ENCODE assay signal across 10 mouse cellular contexts in the genomic region with DNA sequence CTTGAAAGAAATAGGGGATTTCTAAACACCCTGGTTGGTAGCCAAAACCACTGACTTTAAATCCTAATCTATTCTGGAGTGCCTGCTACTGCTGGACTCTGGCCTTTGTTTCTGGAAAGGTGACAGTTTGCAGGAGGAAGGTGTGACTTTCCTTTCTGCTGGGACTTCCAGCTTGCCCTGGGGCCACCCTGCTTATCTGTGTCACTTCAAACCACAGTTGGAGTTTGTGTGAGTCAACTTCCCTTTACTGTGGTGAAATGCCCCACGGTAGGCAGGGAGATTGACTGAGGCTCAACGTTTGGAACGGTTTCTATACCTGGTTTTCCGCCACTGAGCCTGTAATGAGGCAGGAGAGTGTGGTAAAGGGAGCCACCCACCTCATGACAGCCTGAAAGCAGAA. TPM values are rescaled to one million over a fixed set of nuclear protein-coding genes. Genes with fewer than 3 reads are reported as not detected.
DNase-seq lines count a peak whose midpoint lies in the region; ATAC-seq lines count a peak whose summit lies in the region.
"Had no signal": no experiment of that assay in that cellular context is flagged by ENCODE, and none has a peak within 500 bp of the region (broad histone marks: within the 10 kb centered on the region; RNA-seq: fewer than 3 reads in every experiment).

No protein-coding gene starts in this region.

- 0 out of 2 replicates have a peak, but pooled peaks have one; percentile 7 for ATAC-seq in erythroblast, adult 5-6 weeks (replicated peaks; ENCODE audit: low FRiP score, poor library complexity, severe bottlenecking)
- peak; percentile 70 for ATAC-seq in liver, embryonic 16.5 days (ENCODE audit: low read depth)

- H3K4me2 ChIP-seq in liver, embryonic 16.5 days (ENCODE audit: low read depth, low read length), result peak overlapping the region; percentile 11; the same call in 1 of the 2 replicates

- H3K27me3 ChIP-seq in liver, embryonic 16.5 days (ENCODE audit: control insufficient read depth, insufficient read depth, low read depth, low read length), result no peaks in the 10 kb centered on the region

- no peaks in the 10 kb centered on the region for H3K36me3 ChIP-seq in liver, embryonic 16.5 days (ENCODE audit: control insufficient read depth, insufficient read depth)

- no peaks in the 10 kb centered on the region for H3K9me3 ChIP-seq in liver, embryonic 16.5 days (replicated peaks; ENCODE audit: control insufficient read depth, low read length)

- H3K9ac ChIP-seq in liver, embryonic 16.5 days (ENCODE audit: low read depth, low read length), result no peak overlapping the region

- peak overlapping the region; percentile 49; the same call in 1 of the 2 replicates for H3K27ac ChIP-seq in liver, embryonic 16.5 days (ENCODE audit: low read length)

- DNase-seq in lung, postnatal 25 days (ENCODE audit: low spot score), result peak; percentile 38
- DNase-seq in lung, postnatal 4 days, result no peak
- peak; percentile 55 for DNase-seq in thymus, postnatal 0 days (ENCODE audit: low spot score)
- no peak for DNase-seq in cerebellum, adult 9-10 months
- no peak for DNase-seq in frontal cortex, postnatal 36 days (ENCODE audit: low spot score in 2 of 2)
- no peak for DNase-seq in testis, postnatal 14 days (ENCODE audit: low spot score)
- DNase-seq: layer of hippocampus, postnatal 36 days; lung, postnatal 10 days had no signal

- no peak overlapping the region for H3K4me3 ChIP-seq in liver, embryonic 16.5 days (ENCODE audit: low read depth, low read length)

- peaks cover 12% of the 10 kb centered on the region for H3K4me1 ChIP-seq in liver, embryonic 16.5 days (ENCODE audit: control insufficient read depth, low read depth, low read length)

- 21% methylated on average over 4 of the region's 4 CpGs for WGBS in liver, embryonic 16.5 days (ENCODE audit: insufficient replicate concordance)

RNA-seq across cellular contexts. Expression of a gene that starts 13.2 kb away (rescaled TPM):
- 4.8 and 5.0 TPM in 2 replicates for total RNA-seq in erythroblast, adult 5-6 weeks (2015; ENCODE audit: low replicate concordance)
- 3.0 and 3.6 TPM in 2 replicates for total RNA-seq in erythroblast, adult 5-6 weeks (2017; ENCODE audit: low replicate concordance)
- 0.20 and 0.22 TPM in 2 replicates for polyA plus RNA-seq in liver, embryonic 16.5 days (2015; fragmentation: Nextera tagmentation; extraction: Ambion mirVana)
- 0.92 and 1.1 TPM in 2 replicates for polyA plus RNA-seq in thymus, postnatal 0 days (2015; fragmentation: Nextera tagmentation; extraction: Ambion mirVana)

Comparison
In these comparisons a context has a peak if more than half of its experiments do, and no peak if none do; other contexts are left out.
1. DNase-seq: peak in lung, postnatal 25 days (single experiment) and thymus, postnatal 0 days (single experiment); none in lung, postnatal 4 days (0 of 2), cerebellum, adult 9-10 months (single experiment), frontal cortex, postnatal 36 days (0 of 2) and testis, postnatal 14 days (single experiment).